Mouse (Mus musculus) heart, adult 8-10 months (tissue): ENCODE measurements around the gene Htr5b. TPM values are rescaled to one million over a fixed set of nuclear protein-coding genes. Genes with fewer than 3 reads are reported as not detected.

Source experiments
- DNase-seq: peaks from one replicate; pipeline ENCODE4 v3.0.0; 2022; ENCODE audit warnings: low spot score
- total RNA-seq, 4 experiments: library from RNA; stranded (reverse); gene quantifications; 2 replicates each; pipeline ENCODE4 v1.2.4; 2022

Gene Htr5b
- total RNA-seq, 4 experiments from 2014 or later: not detected

DNA sequence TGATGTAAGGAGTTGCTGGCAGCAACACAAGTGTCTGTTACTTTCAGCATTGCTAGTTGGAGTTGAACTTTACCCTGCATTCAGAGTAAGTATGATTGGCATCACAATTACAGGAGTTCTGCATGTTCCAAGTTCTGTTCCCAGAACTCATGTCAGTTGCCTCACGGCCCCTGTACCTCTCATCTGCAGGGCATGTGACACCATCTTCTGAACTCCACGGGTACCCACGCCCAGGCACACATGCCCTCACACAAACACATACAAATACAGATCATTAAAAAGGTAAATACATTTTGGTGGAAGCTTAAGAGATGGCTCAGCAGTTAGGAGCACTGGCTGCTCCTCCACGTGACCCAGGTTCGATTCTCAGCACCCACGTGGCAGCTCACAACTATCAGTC lies 41.5 kb downstream of the Htr5b start:
- DNase-seq: no peak

DNA sequence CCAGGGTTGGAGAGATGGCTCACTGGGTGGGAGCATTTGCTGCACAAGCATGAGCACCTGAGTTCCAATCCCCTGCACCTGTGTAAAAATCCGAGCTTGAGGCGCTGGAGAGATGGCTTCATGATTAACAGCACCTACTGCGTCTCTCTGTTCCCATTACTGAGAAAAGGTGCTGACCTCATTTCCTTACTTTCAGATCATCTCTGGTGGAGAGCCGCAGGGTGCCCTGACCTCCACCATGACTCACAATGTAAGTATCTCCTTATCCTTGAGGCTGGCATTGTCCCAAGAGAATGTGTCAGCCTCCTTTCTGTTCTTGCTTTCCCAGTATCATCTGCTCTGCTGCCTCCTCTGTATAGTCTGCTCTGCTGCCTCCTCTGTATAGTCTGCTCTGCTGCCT lies 45.2 kb downstream of the Htr5b start:
- DNase-seq: no peak

- DNase-seq: no peak
Measured at GRCm38 (mm10) chr1:121479403-121479802, 48.9 kb downstream of the Htr5b start.

- no peak for DNase-seq
Measured at GRCm38 (mm10) chr1:121478284-121478980, 49.8 kb downstream of the Htr5b start.

GRCm38 (mm10) chr1:121477716-121478115 lies 50.5 kb downstream of the Htr5b start:
- no peak for DNase-seq

DNA sequence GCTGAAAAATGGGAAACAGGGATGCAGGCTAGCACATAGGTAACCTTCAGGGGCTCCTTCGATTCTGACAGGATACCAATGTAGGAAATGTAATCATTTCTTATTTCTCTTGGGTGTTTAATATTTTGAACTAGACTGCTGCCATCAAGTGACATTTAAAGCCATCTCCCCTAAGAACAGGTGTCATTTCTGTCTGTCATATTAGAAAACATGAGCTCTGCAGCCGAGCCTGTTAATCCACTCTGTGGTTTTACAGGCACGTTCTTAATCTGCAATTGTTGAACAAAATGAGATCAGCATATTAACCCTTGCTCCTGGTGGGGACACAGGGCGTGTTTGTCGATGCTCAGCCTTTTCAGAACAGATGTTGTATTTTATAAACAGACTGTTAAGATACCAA lies 56.8 kb downstream of the Htr5b start:
- no peak for DNase-seq

DNA sequence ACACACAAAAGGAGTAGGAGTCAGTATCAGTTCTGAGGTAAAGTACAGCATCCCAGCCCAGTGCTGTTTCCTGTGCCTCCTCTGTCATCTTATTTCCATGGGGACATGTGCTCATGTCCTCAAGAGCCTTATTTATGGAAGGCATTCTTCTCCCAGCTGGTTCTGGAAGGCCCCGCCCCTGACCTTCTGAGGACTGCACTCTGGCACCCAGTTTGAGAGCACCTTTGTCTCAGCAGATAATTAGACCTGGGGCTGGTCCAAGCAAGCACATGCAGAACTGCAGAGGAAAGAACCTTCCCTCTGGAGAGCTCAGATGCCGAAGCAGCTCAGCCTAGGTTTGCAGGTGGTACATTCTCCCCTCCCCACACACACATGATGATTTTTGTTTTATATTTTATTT lies 60.0 kb downstream of the Htr5b start:
- no peak for DNase-seq

DNA sequence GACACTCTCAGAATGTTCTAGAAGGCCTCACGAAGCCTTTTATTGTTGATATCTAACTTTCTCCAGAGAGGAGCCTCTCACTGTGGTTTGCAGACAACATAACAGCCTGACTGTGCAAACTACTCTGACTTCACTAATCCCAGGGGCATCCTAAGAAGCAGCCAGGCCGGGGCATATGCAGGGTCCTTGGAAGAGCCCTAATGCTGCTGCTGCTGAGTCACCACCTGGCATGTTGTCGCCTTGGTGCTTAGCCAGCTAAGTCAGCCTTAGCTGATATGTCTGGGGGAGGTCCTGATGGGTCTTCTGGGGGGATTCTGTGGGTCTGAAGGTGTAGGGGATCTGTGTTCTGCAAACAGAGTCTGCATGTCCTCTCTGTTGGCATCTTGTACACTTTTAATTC lies 62.0 kb downstream of the Htr5b start:
- no peak for DNase-seq

DNA sequence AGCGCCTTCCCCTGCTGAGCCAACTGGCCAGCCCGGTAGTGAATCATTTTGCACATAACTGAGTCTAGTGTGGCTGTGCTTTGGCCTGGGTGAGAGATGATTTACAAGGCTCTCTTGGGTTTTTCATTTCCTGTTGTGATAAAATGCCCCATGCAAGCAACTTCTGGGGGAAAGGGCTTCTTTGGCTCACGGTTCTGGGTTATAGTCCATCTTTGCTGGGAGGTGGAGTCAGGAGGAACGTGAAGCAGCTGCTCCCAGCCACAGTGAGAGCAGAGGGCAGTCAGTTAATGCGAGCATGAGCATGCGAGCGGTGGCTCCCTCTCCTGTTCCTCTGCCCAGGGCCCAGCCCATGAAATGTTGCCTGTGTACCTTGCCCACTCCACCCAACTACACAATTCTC lies 64.5 kb downstream of the Htr5b start:
- no peak for DNase-seq

- DNase-seq: no peak
Measured at GRCm38 (mm10) chr1:121462643-121463042, 65.6 kb downstream of the Htr5b start.

DNA sequence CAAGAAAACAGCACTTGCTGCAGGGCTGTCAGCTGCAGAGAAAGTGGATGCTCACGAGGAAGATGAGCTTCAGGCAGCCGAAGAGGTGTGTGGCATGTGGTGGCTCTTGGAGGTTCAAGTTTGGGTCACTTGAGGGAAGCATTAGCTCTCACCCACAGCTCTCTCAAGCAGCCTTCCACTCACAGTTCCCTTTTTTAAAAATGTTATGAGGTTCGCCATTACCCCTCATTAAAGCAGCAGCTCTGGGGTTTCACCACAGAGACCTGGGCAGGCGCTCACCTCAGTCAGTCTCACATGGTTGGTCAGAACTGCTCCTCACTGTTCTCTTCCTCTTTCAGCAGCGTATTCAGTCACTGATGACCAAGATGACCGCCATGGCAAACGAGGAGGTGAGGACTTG lies 66.4 kb downstream of the Htr5b start:
- DNase-seq: no peak

DNA sequence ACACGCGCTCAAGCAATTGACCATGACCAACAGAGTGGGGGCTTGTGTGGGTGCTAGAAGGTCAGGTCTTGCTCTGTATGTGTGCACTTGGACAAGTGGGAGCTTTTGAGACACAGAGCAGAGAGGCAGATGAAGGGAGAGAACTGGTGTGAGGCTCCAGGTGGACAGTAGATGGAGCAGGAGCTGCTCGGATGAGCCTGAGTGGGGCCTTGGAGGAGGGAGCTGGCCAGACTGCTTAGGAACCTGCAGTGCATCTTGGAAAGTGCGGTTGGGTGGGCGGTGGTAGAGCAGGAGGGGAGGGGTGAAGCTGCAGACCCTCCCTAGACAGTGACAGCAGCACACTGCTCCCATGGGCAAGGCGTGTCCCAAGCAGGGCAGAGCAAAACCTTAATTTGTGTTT lies 68.2 kb downstream of the Htr5b start:
- no peak for DNase-seq

Other genes starting within 250 kb of the Htr5b start
- 10 to 100 TPM; 54.8 to 70.6 (median 64.6) TPM for gene Insig2, start 195.9 kb downstream of the Htr5b start, total RNA-seq
- 10 to 100 TPM; 12.9 to 16.1 (median 14.4) TPM for gene Ccdc93, start 97.4 kb downstream of the Htr5b start, total RNA-seq
- gene Ddx18, start 39.5 kb upstream of the Htr5b start, total RNA-seq: 10 to 100 TPM; 16.6 to 19.8 (median 18.0) TPM